Mouse (Mus musculus): ENCODE results near the gene Rusc2. TPM values are rescaled to one million over a fixed set of nuclear protein-coding genes. Genes with fewer than 3 reads are reported as not detected.

The Rusc2 gene
- total and polyA plus RNA-seq, 3 experiments = 8.7 to 17.1 (median 14.5) TPM

- TF ChIP-seq GATA2 (IDR thresholded peaks at IDR 0.05; ENCODE audit: borderline replicate concordance, low read depth, low read length) (no peak), GATA1 (IDR thresholded peaks at IDR 0.05; ENCODE audit: borderline replicate concordance, low read length) (no peak), CTCF (IDR thresholded peaks at IDR 0.05; ENCODE audit: low read depth, low read length) (no peak), POLR2AphosphoS5 (IDR thresholded peaks at IDR 0.05; ENCODE audit: insufficient replicate concordance, low read depth, low read length) (no peak), TAL1 (conservative IDR thresholded peaks at IDR 0.05; ENCODE audit: low read depth, low read length) (no peak)
- Histone ChIP-seq H3K4me1 (ENCODE audit: insufficient read depth, low read depth, low read length) (peaks cover 8% of the 10 kb centered on the region), H3K27me3 (ENCODE audit: insufficient read depth, low read length) (peaks cover 9% of the 10 kb centered on the region), H3K4me3 (ENCODE audit: low read depth, low read length) (no peak overlapping the region), H3K36me3 (replicated peaks) (no peaks in the 10 kb centered on the region), H3K9me3 (replicated peaks) (no peaks in the 10 kb centered on the region)
- no peak for DNase-seq (ENCODE audit: low spot score)
- ATAC-seq (ENCODE audit: extremely low read depth, insufficient number of reproducible peaks, low FRiP score, poor library complexity, severe bottlenecking) = no peak
Measured at GRCm38 (mm10) chr4:43476604-43477003, 94.8 kb downstream of the Rusc2 start.

Other genes starting within 250 kb of the Rusc2 start
- 5.3 and 9.4 TPM in 2 replicates for gene Atp8b5, start 114.8 kb upstream of the Rusc2 start, total RNA-seq (2014; fragmentation: Nextera tagmentation)
- gene Atp8b5, start 114.8 kb upstream of the Rusc2 start, total RNA-seq (2017) = 2.6 and 3.5 TPM in 2 replicates
- 0.23 and 0.24 TPM in 2 replicates for gene Atp8b5, start 114.8 kb upstream of the Rusc2 start, polyA plus RNA-seq (2012)
- gene Fam166b, start 47.2 kb downstream of the Rusc2 start, total RNA-seq (2014; fragmentation: Nextera tagmentation) = not detected in 2 replicates
- gene Fam166b, start 47.2 kb downstream of the Rusc2 start, total RNA-seq (2017) = 0.11 TPM in 1 of 2 replicates, not detected in the other
- not detected in 2 replicates for gene Fam166b, start 47.2 kb downstream of the Rusc2 start, polyA plus RNA-seq (2012)
- 23.5 and 26.3 TPM in 2 replicates for gene Tesk1, start 60.0 kb downstream of the Rusc2 start, total RNA-seq (2014; fragmentation: Nextera tagmentation)
- 8.7 and 10.6 TPM in 2 replicates for gene Tesk1, start 60.0 kb downstream of the Rusc2 start, total RNA-seq (2017)
- gene Tesk1, start 60.0 kb downstream of the Rusc2 start, polyA plus RNA-seq (2012) = 55.8 and 64.0 TPM in 2 replicates
- gene Cd72, start 72.6 kb downstream of the Rusc2 start, total RNA-seq (2014; fragmentation: Nextera tagmentation) = 0.87 TPM in 1 of 2 replicates, not detected in the other
- gene Cd72, start 72.6 kb downstream of the Rusc2 start, total RNA-seq (2017) = 0.16 and 1.3 TPM in 2 replicates
- 1.0 and 1.5 TPM in 2 replicates for gene Cd72, start 72.6 kb downstream of the Rusc2 start, polyA plus RNA-seq (2012)
- not detected in 2 replicates for gene Sit1, start 101.8 kb downstream of the Rusc2 start, total RNA-seq (2014; fragmentation: Nextera tagmentation)
- not detected in 2 replicates for gene Sit1, start 101.8 kb downstream of the Rusc2 start, total RNA-seq (2017)
- not detected in 2 replicates for gene Sit1, start 101.8 kb downstream of the Rusc2 start, polyA plus RNA-seq (2012)
- 18.8 and 25.2 TPM in 2 replicates for gene Ccdc107, start 110.9 kb downstream of the Rusc2 start, total RNA-seq (2014; fragmentation: Nextera tagmentation)
- 28.3 and 28.6 TPM in 2 replicates for gene Ccdc107, start 110.9 kb downstream of the Rusc2 start, total RNA-seq (2017)
- 72.0 and 82.4 TPM in 2 replicates for gene Ccdc107, start 110.9 kb downstream of the Rusc2 start, polyA plus RNA-seq (2012)
- 23.4 and 71.2 TPM in 2 replicates for gene Arhgef39, start 117.7 kb downstream of the Rusc2 start, total RNA-seq (2014; fragmentation: Nextera tagmentation)
- gene Arhgef39, start 117.7 kb downstream of the Rusc2 start, total RNA-seq (2017) = 29.0 and 32.4 TPM in 2 replicates
- gene Arhgef39, start 117.7 kb downstream of the Rusc2 start, polyA plus RNA-seq (2012) = 16.4 and 21.8 TPM in 2 replicates
- not detected in 2 replicates for gene Car9, start 125.0 kb downstream of the Rusc2 start, total RNA-seq (2014; fragmentation: Nextera tagmentation)
- gene Car9, start 125.0 kb downstream of the Rusc2 start, total RNA-seq (2017) = 0.11 and 0.12 TPM in 2 replicates
- not detected in 2 replicates for gene Car9, start 125.0 kb downstream of the Rusc2 start, polyA plus RNA-seq (2012)
- not detected in 2 replicates for gene Tpm2, start 141.8 kb downstream of the Rusc2 start, total RNA-seq (2014; fragmentation: Nextera tagmentation)
- gene Tpm2, start 141.8 kb downstream of the Rusc2 start, total RNA-seq (2017) = 0.27 TPM in 1 of 2 replicates, not detected in the other
- not detected in 2 replicates for gene Tpm2, start 141.8 kb downstream of the Rusc2 start, polyA plus RNA-seq (2012)
- gene Creb3, start 180.4 kb downstream of the Rusc2 start, total RNA-seq (2014; fragmentation: Nextera tagmentation) = 9.4 and 9.8 TPM in 2 replicates
- gene Creb3, start 180.4 kb downstream of the Rusc2 start, total RNA-seq (2017) = 60.0 and 61.0 TPM in 2 replicates
- 1.6 and 1.9 TPM in 2 replicates for gene Creb3, start 180.4 kb downstream of the Rusc2 start, polyA plus RNA-seq (2012)
- 166 and 262 TPM in 2 replicates for gene Tln1, start 180.7 kb downstream of the Rusc2 start, total RNA-seq (2014; fragmentation: Nextera tagmentation)
- gene Tln1, start 180.7 kb downstream of the Rusc2 start, total RNA-seq (2017) = 127 and 167 TPM in 2 replicates
- gene Tln1, start 180.7 kb downstream of the Rusc2 start, polyA plus RNA-seq (2012) = 138 and 163 TPM in 2 replicates
- 48.5 and 54.7 TPM in 2 replicates for gene Rgp1, start 196.7 kb downstream of the Rusc2 start, total RNA-seq (2014; fragmentation: Nextera tagmentation)
- 18.6 and 23.2 TPM in 2 replicates for gene Rgp1, start 196.7 kb downstream of the Rusc2 start, total RNA-seq (2017)
- 31.2 and 105 TPM in 2 replicates for gene Rgp1, start 196.7 kb downstream of the Rusc2 start, polyA plus RNA-seq (2012)
- gene Gba2, start 196.9 kb downstream of the Rusc2 start, total RNA-seq (2014; fragmentation: Nextera tagmentation) = 21.4 and 23.8 TPM in 2 replicates
- 12.6 and 14.1 TPM in 2 replicates for gene Gba2, start 196.9 kb downstream of the Rusc2 start, total RNA-seq (2017)
- 14.5 and 18.3 TPM in 2 replicates for gene Gba2, start 196.9 kb downstream of the Rusc2 start, polyA plus RNA-seq (2012)
- not detected in 2 replicates for gene Msmp, start 202.5 kb downstream of the Rusc2 start, total RNA-seq (2014; fragmentation: Nextera tagmentation)
- 0.17 TPM in 1 of 2 replicates, not detected in the other for gene Msmp, start 202.5 kb downstream of the Rusc2 start, total RNA-seq (2017)
- gene Msmp, start 202.5 kb downstream of the Rusc2 start, polyA plus RNA-seq (2012) = not detected in 2 replicates
- 6.3 TPM in 1 of 2 replicates, not detected in the other for gene Npr2, start 250.0 kb downstream of the Rusc2 start, total RNA-seq (2014; fragmentation: Nextera tagmentation)
- gene Npr2, start 250.0 kb downstream of the Rusc2 start, total RNA-seq (2017) = 0.23 and 0.44 TPM in 2 replicates
- 0.04 TPM in 2 replicates for gene Npr2, start 250.0 kb downstream of the Rusc2 start, polyA plus RNA-seq (2012)

Measured in G1E (cell line).